Mouse (Mus musculus) CH12.LX (cell line): ENCODE data around the gene Stard13. TPM values are rescaled to one million over a fixed set of nuclear protein-coding genes. Genes with fewer than 3 reads are reported as not detected.

Experiments used
- DNase-seq: peaks from one replicate; pipeline ENCODE4 v3.0.0-alpha.2; 2013; ENCODE audit errors: extremely low read depth
- H3K27ac ChIP-seq: 2 replicates; pipeline ENCODE4 v1.5.1; 2012; ENCODE audit warnings: low read depth, mild to moderate bottlenecking, control low read depth, moderate library complexity; ENCODE audit not compliant: insufficient read depth
- H3K27me3 ChIP-seq: replicated peaks from 2 replicates; pipeline ENCODE3; 2012; ENCODE audit warnings: inconsistent platforms
- H3K36me3 ChIP-seq, 2 experiments: replicated peaks in 1 of 2; 2 replicates each; pipeline versions ENCODE3 to v1.6.1; 2012; ENCODE audit warnings: inconsistent platforms in 1 of 2, low read length in 1 of 2, mild to moderate bottlenecking in 1 of 2, mixed read lengths in 1 of 2, moderate library complexity in 1 of 2; ENCODE audit not compliant: control insufficient read depth in 1 of 2, insufficient read depth in 1 of 2
- H3K4me1 ChIP-seq, 2 experiments: 2 replicates each; pipeline ENCODE4 v1.6.1; 2012; ENCODE audit warnings: inconsistent platforms in 1 of 2, moderate library complexity in 1 of 2; ENCODE audit not compliant: insufficient read depth in 2 of 2, control insufficient read depth in 1 of 2
- H3K4me2 ChIP-seq: 2 replicates; pipeline ENCODE4 v1.6.1; 2012; ENCODE audit warnings: low read depth, mild to moderate bottlenecking, control low read depth; ENCODE audit not compliant: poor library complexity, insufficient read depth, severe bottlenecking
- H3K4me3 ChIP-seq, 3 experiments: fragments of 150-350 bp in 1 of 3; sonication (generic) in 1 of 3; replicated peaks in 1 of 3; 2 replicates each; pipeline versions ENCODE3 to v1.5.1; 2011 to 2012; ENCODE audit warnings: low read depth in 2 of 3, low read length in 2 of 3, mild to moderate bottlenecking in 2 of 3, moderate library complexity in 2 of 3, control low read depth in 1 of 3, improper control_type of control experiment in 1 of 3, inconsistent platforms in 1 of 3, mixed read lengths in 1 of 3; ENCODE audit not compliant: poor library complexity in 1 of 3
- H3K79me2 ChIP-seq: replicated peaks from 2 replicates; pipeline ENCODE4 v1.6.1; 2012; ENCODE audit warnings: mild to moderate bottlenecking, moderate library complexity; ENCODE audit not compliant: control insufficient read depth, poor library complexity, insufficient read depth, severe bottlenecking; ENCODE audit errors: extremely low read depth
- H3K9ac ChIP-seq: 2 replicates; pipeline ENCODE4 v1.6.1; 2012; ENCODE audit warnings: low read depth, mild to moderate bottlenecking, control low read depth, moderate library complexity; ENCODE audit not compliant: insufficient read depth
- H3K9me3 ChIP-seq: replicated peaks from 2 replicates; pipeline ENCODE3; 2012; ENCODE audit warnings: low read length, inconsistent platforms, mixed read lengths
- BHLHE40 ChIP-seq: IDR thresholded peaks from 2 replicates; pipeline ENCODE4 v1.6.1; 2011; ENCODE audit warnings: mild to moderate bottlenecking, low read depth, low read length, improper control_type of control experiment
- CHD1 ChIP-seq: IDR thresholded peaks from 2 replicates; pipeline ENCODE4 v1.6.1; 2012; ENCODE audit warnings: low read depth, low read length, improper control_type of control experiment, inconsistent platforms
- CTCF ChIP-seq, 2 experiments: IDR thresholded peaks in 1 of 2; conservative IDR thresholded peaks in 1 of 2; 2 replicates each; pipeline ENCODE4 v1.5.1; 2011 to 2012; ENCODE audit warnings: low read depth in 2 of 2, low read length in 2 of 2, improper control_type of control experiment in 1 of 2, inconsistent platforms in 1 of 2, mild to moderate bottlenecking in 1 of 2, moderate library complexity in 1 of 2
- E2F4 ChIP-seq: IDR thresholded peaks from 2 replicates; pipeline ENCODE4 v1.6.1; 2011; ENCODE audit warnings: low read depth, low read length, improper control_type of control experiment; ENCODE audit not compliant: insufficient replicate concordance
- ELF1 ChIP-seq: IDR thresholded peaks from 2 replicates; pipeline ENCODE4 v1.6.1; 2014; ENCODE audit warnings: low read depth, mild to moderate bottlenecking, inconsistent platforms, low read length, improper control_type of control experiment
- EP300 ChIP-seq: IDR thresholded peaks from 2 replicates; pipeline ENCODE4 v1.6.1; 2011; ENCODE audit warnings: low read length, improper control_type of control experiment
- ETS1 ChIP-seq: conservative IDR thresholded peaks from 2 replicates; pipeline ENCODE4 v1.6.1; 2012; ENCODE audit warnings: low read depth, mild to moderate bottlenecking, inconsistent platforms, low read length, improper control_type of control experiment, moderate library complexity
- GABPA ChIP-seq: IDR thresholded peaks from 2 replicates; pipeline ENCODE4 v1.6.1; 2012; ENCODE audit warnings: low read depth, low read length, improper control_type of control experiment, inconsistent platforms; ENCODE audit not compliant: insufficient replicate concordance
- HCFC1 ChIP-seq: IDR thresholded peaks from 2 replicates; pipeline ENCODE4 v1.6.1; 2012; ENCODE audit warnings: low read depth, mild to moderate bottlenecking, inconsistent platforms, low read length, improper control_type of control experiment
- IRF4 ChIP-seq: IDR thresholded peaks from 2 replicates; pipeline ENCODE4 v1.6.1; 2014; ENCODE audit warnings: low read depth, mild to moderate bottlenecking, inconsistent platforms, low read length, improper control_type of control experiment
- JUN ChIP-seq: IDR thresholded peaks from 2 replicates; pipeline ENCODE4 v1.6.1; 2011; ENCODE audit warnings: low read depth, mild to moderate bottlenecking, low read length, improper control_type of control experiment, moderate library complexity; ENCODE audit not compliant: insufficient read depth
- JUND ChIP-seq: conservative IDR thresholded peaks from 2 replicates; pipeline ENCODE4 v1.6.1; 2011; ENCODE audit warnings: low read depth, low read length, improper control_type of control experiment
- KAT2A ChIP-seq: IDR thresholded peaks from 2 replicates; pipeline ENCODE4 v1.6.1; 2012; ENCODE audit warnings: low read length, improper control_type of control experiment, inconsistent platforms; ENCODE audit not compliant: insufficient replicate concordance
- MAX ChIP-seq: IDR thresholded peaks from 2 replicates; pipeline ENCODE4 v1.6.1; 2011; ENCODE audit warnings: low read length, improper control_type of control experiment
- MAZ ChIP-seq: IDR thresholded peaks from 2 replicates; pipeline ENCODE4 v1.6.1; 2012; ENCODE audit warnings: low read depth, mild to moderate bottlenecking, inconsistent platforms, low read length, improper control_type of control experiment, moderate library complexity
- MEF2A ChIP-seq: IDR thresholded peaks from 2 replicates; pipeline ENCODE4 v1.6.1; 2014; ENCODE audit warnings: low read depth, mild to moderate bottlenecking, inconsistent platforms, low read length, improper control_type of control experiment, borderline replicate concordance
- MXI1 ChIP-seq: IDR thresholded peaks from 2 replicates; pipeline ENCODE4 v1.6.1; 2011; ENCODE audit warnings: mild to moderate bottlenecking, low read depth, low read length, improper control_type of control experiment
- MYC ChIP-seq: IDR thresholded peaks from 2 replicates; pipeline ENCODE4 v1.6.1; 2011; ENCODE audit warnings: low read depth, mild to moderate bottlenecking, improper control_type of control experiment, low read length
- NELFE ChIP-seq: IDR thresholded peaks from 2 replicates; pipeline ENCODE4 v1.6.1; 2011; ENCODE audit warnings: low read depth, low read length, improper control_type of control experiment
- NRF1 ChIP-seq: IDR thresholded peaks from 2 replicates; pipeline ENCODE4 v1.6.1; 2014; ENCODE audit warnings: low read depth, mild to moderate bottlenecking, inconsistent platforms, low read length, improper control_type of control experiment, moderate library complexity
- POLR2A ChIP-seq: IDR thresholded peaks from 2 replicates; pipeline ENCODE4 v1.6.1; 2011; ENCODE audit warnings: low read depth, mild to moderate bottlenecking, improper control_type of control experiment, low read length
- POLR2AphosphoS2 ChIP-seq: IDR thresholded peaks from 2 replicates; pipeline ENCODE4 v1.6.1; 2011; ENCODE audit warnings: low read depth, low read length, improper control_type of control experiment
- RAD21 ChIP-seq: IDR thresholded peaks from 2 replicates; pipeline ENCODE4 v1.6.1; 2011; ENCODE audit warnings: low read depth, mild to moderate bottlenecking, low read length, improper control_type of control experiment, moderate library complexity
- RCOR1 ChIP-seq: conservative IDR thresholded peaks from 2 replicates; pipeline ENCODE4 v1.6.1; 2012; ENCODE audit warnings: low read depth, mild to moderate bottlenecking, inconsistent platforms, low read length, improper control_type of control experiment
- SIN3A ChIP-seq: IDR thresholded peaks from 2 replicates; pipeline ENCODE4 v1.6.1; 2012; ENCODE audit warnings: low read length, improper control_type of control experiment, inconsistent platforms
- TBP ChIP-seq: conservative IDR thresholded peaks from 2 replicates; pipeline ENCODE4 v1.6.1; 2011; ENCODE audit warnings: low read depth, low read length, improper control_type of control experiment
- TCF12 ChIP-seq: IDR thresholded peaks from 2 replicates; pipeline ENCODE4 v1.6.1; 2014; ENCODE audit warnings: low read depth, mild to moderate bottlenecking, inconsistent platforms, low read length, improper control_type of control experiment
- UBTF ChIP-seq: IDR thresholded peaks from 2 replicates; pipeline ENCODE4 v1.6.1; 2012; ENCODE audit warnings: low read depth, mild to moderate bottlenecking, inconsistent platforms, low read length, improper control_type of control experiment, moderate library complexity
- USF1 ChIP-seq: IDR thresholded peaks from 2 replicates; pipeline ENCODE4 v1.6.1; 2014; ENCODE audit warnings: low read depth, mild to moderate bottlenecking, inconsistent platforms, low read length, improper control_type of control experiment
- USF2 ChIP-seq: conservative IDR thresholded peaks from 2 replicates; pipeline ENCODE4 v1.6.1; 2011; ENCODE audit warnings: low read depth, low read length, improper control_type of control experiment
- ZC3H11A ChIP-seq: IDR thresholded peaks from 2 replicates; pipeline ENCODE4 v1.6.1; 2012; ENCODE audit warnings: low read depth, mild to moderate bottlenecking, inconsistent platforms, low read length, improper control_type of control experiment
- ZMIZ1 ChIP-seq: IDR thresholded peaks from 2 replicates; pipeline ENCODE4 v1.6.1; 2012; ENCODE audit warnings: low read depth, mild to moderate bottlenecking, inconsistent platforms, low read length, improper control_type of control experiment
- ZNF384 ChIP-seq: IDR thresholded peaks from 2 replicates; pipeline ENCODE4 v1.6.1; 2012; ENCODE audit warnings: low read depth, low read length, improper control_type of control experiment, inconsistent platforms
- dilution Hi-C: fragments of 300-500 bp; cut with MboI; formaldehyde crosslinking; loops from 2 replicates; pipeline ENCODE4 v1.14.3; 2020; ENCODE audit warnings: low sequenced_read_pairs; ENCODE audit not compliant: extremely low pct_unique_long_range_greater_than_20kb, extremely low pct_ligation_motif_present
- in situ Hi-C: fragments of 300-500 bp; cut with MboI; formaldehyde crosslinking; loops from 3 replicates; pipeline ENCODE4 v1.14.3; 2019; ENCODE audit warnings: low sequenced_read_pairs, low pct_ligation_motif_present, low pct_unique_long_range_greater_than_20kb, mixed read lengths
- polyA plus RNA-seq: library from polyadenylated mRNA; unstranded; fragments of >175 nt; gene quantifications from 2 replicates; pipeline ENCODE4 v1.2.1, GENCODE M21; 2012; ENCODE audit warnings: low read depth; ENCODE audit not compliant: insufficient read length
- total RNA-seq, 2 experiments: library from RNA; depleted of rRNA; stranded (reverse); fragments of 300-350 nt in 1 of 2; fragments of >200 nt in 1 of 2; gene quantifications; 2 replicates each; pipeline ENCODE4 v1.2.3; 2012 to 2014

The Stard13 gene
- total and polyA plus RNA-seq, 3 experiments, result 33.5 to 154 (median 73.6) TPM

DNA sequence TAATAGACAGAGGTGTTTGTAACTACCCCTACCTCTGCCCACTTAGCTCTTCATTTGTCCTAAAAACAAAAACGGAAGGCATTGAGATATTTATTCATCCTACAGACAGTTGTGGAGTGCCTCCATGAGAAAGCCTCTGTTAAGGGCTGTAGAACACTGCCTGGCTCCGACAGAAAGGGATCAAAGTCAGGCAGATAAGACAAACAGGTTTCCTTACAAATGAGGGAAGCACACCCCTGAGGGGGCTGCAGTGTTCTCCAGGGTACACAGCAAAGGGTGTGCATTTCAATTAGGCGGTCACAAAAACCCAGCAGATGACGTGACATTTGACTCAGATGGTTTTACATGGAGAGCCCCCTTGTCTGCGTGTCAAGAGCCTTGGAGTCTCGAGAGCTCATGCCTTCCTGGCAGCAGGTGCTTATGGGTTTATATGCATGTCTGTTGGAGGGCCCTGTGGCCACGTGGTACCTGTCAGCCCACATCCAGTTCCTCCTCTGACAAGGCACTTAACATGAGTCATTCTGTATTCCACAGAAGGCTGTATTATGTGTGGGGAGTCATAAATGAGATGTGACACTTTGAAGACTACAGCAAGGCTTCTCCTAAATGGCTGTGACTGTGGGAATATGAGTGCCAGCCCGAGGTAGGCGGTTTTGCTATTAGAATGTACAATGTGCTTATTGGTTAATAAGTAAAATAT is 129.1 kb downstream of the Stard13 start:
- Histone ChIP-seq H3K4me3 (peak overlapping the region; percentile 53 to 86 (median 71)), H3K36me3 (peaks cover 20 to 61% of the 10 kb centered on the region in 2 experiments), H3K27ac (peak overlapping the region; percentile 91), H3K9me3 (peaks cover 2% of the 10 kb centered on the region), H3K4me1 (peaks cover 6 to 41% of the 10 kb centered on the region in 2 experiments; a peak in 3 of 4 replicates), H3K4me2 (peak overlapping the region; percentile 89), H3K79me2 (peaks cover 89% of the 10 kb centered on the region), H3K9ac (peak overlapping the region; percentile 99), H3K27me3 (no peaks in the 10 kb centered on the region)
- DNase-seq, result peak; percentile 92
- 0 out of 2 replicates have a peak, but pooled peaks have one; percentile 51 for TF ChIP-seq E2F4
- no peak; the same call in 1 of the 2 replicates for TF ChIP-seq RAD21
- peak; percentile 79 for TF ChIP-seq EP300
- no peak for TF ChIP-seq ZC3H11A
- no peak for TF ChIP-seq HCFC1
- no peak for TF ChIP-seq ZNF384
- no peak; the same call in none of the 2 replicates for TF ChIP-seq POLR2AphosphoS2
- peak; percentile 21; the same call in 1 of the 2 replicates for TF ChIP-seq NELFE
- TF ChIP-seq ZMIZ1, result no peak
- TF ChIP-seq CHD1, result no peak
- peak; percentile 89 for TF ChIP-seq USF2
- peak; percentile 57 for TF ChIP-seq JUND
- TF ChIP-seq GABPA, result no peak
- TF ChIP-seq JUN, result peak; percentile 39; the same call in 1 of the 2 replicates
- 0 out of 2 replicates have a peak, but pooled peaks have one; percentile 10 for TF ChIP-seq NRF1
- peak; percentile 96 for TF ChIP-seq TCF12
- TF ChIP-seq MAZ, result peak; percentile 88
- no peak; the same call in 1 of the 2 replicates for TF ChIP-seq RCOR1
- peak; percentile 51; the same call in 1 of the 2 replicates for TF ChIP-seq KAT2A
- peak; percentile 73 for TF ChIP-seq ELF1
- TF ChIP-seq TBP, result peak; percentile 88
- peak; percentile 99 for TF ChIP-seq MXI1
- TF ChIP-seq MYC, result peak; percentile 98
- TF ChIP-seq SIN3A, result peak; percentile 85
- TF ChIP-seq BHLHE40, result peak; percentile 97
- TF ChIP-seq UBTF, result no peak; the same call in 1 of the 2 replicates
- peak; percentile 98 for TF ChIP-seq ETS1
- peak; percentile 81 for TF ChIP-seq POLR2A
- peak; percentile 91 for TF ChIP-seq USF1
- TF ChIP-seq CTCF (conservative IDR thresholded peaks at IDR 0.05 in 1 of 2, IDR thresholded peaks at IDR 0.05 in 1 of 2; ENCODE audit: low read depth in 2 of 2, low read length in 2 of 2), result no peak
- TF ChIP-seq MEF2A, result peak; percentile 81
- TF ChIP-seq IRF4, result peak; percentile 84
- TF ChIP-seq MAX, result peak; percentile 100
- dilution Hi-C loops, result no loop called here
- in situ Hi-C loops, result no loop called here
